Mouse (Mus musculus): Measurements from ENCODE around the gene Ccdc38. TPM values are rescaled to one million over a fixed set of nuclear protein-coding genes. Genes with fewer than 3 reads are reported as not detected.

The Ccdc38 gene
- not detected for total RNA-seq (2022)

- DNase-seq (ENCODE audit: low spot score in 2 of 2): no peak
Observed at GRCm38 (mm10) chr10:93540431-93541210, at the start of gene Ccdc38. Gene Ccdc38 (plus strand): TSS chr10:93540632.

DNA sequence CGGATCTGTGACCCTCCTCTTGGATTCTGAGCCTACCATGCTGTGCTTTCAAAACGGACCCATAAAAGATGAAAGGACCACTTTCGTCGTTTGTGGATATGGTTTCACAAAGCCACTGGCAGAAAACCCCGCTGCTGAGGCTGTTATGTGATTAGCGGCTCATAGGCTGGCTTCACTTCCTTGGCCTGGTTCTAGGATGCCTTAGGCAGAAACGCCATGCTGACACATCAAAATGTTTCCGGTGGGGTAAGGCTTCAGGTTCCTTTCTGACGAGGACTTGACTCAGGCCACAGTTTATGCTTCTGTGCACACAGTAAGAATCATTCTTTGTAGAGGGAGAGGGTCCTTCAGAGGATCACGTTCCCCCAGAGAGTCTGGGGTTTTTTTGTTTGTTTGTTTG, 39.6 kb upstream of the Ccdc38 start:
- DNase-seq (ENCODE audit: low spot score in 2 of 2): no peak

GRCm38 (mm10) chr10:93501346-93501745, 39.1 kb upstream of the Ccdc38 start:
- DNase-seq (ENCODE audit: low spot score in 2 of 2): no peak

- no peak for DNase-seq (ENCODE audit: low spot score in 2 of 2)
Observed at GRCm38 (mm10) chr10:93508383-93508970, 32.0 kb upstream of the Ccdc38 start.

GRCm38 (mm10) chr10:93509532-93510153, 30.8 kb upstream of the Ccdc38 start:
- no peak for DNase-seq (ENCODE audit: low spot score in 2 of 2)

DNA sequence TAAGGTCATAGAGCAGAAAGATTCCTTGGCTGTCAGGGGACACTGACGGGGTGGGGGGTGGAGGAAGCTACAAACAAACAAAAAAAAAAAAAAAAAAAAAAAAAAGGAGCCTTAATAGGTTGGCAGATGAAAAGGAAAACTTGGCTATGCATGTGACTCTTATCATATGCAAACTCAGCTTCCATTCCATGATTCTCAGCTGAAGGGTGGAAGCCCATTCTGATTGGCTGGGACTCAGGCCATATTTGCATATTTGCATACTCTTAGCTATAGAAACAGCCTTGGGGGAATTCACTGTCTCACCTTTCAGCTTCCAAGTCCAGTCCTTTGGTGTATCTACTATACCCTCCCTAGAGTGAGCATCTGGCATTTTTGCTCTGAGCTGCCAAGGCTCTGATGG, 25.0 kb upstream of the Ccdc38 start:
- DNase-seq (ENCODE audit: low spot score in 2 of 2): no peak

GRCm38 (mm10) chr10:93515927-93516326, 24.5 kb upstream of the Ccdc38 start:
- no peak for DNase-seq (ENCODE audit: low spot score in 2 of 2)

GRCm38 (mm10) chr10:93517754-93518153, 22.7 kb upstream of the Ccdc38 start:
- DNase-seq (ENCODE audit: low spot score in 2 of 2): no peak

GRCm38 (mm10) chr10:93518186-93518585, 22.2 kb upstream of the Ccdc38 start:
- DNase-seq (ENCODE audit: low spot score in 2 of 2): no peak

GRCm38 (mm10) chr10:93518620-93519019, 21.8 kb upstream of the Ccdc38 start:
- DNase-seq (ENCODE audit: low spot score in 2 of 2): no peak

DNA sequence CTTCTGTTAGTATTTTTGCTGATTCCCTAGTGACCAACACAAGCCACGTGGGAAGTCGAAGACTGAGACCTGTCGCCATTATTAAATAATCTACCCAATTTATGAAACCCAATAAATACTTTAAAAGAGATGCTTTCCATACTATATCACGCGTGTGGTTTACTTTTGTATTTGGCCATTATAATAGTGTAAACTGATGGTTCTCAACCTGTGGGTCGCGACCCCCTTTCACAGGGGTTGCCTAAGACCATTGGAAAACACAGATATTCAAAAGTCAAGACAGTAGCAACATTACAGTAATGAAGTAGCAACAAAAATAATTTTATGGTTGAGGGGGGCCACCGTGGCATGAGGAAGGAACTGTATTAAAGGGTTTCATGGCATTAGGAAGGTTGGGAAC, 21.3 kb upstream of the Ccdc38 start:
- no peak for DNase-seq (ENCODE audit: low spot score in 2 of 2)

- DNase-seq (ENCODE audit: low spot score in 2 of 2): no peak
Observed at GRCm38 (mm10) chr10:93519756-93520155, 20.7 kb upstream of the Ccdc38 start.

GRCm38 (mm10) chr10:93520994-93521393, 19.4 kb upstream of the Ccdc38 start:
- DNase-seq (ENCODE audit: low spot score in 2 of 2): no peak

- no peak for DNase-seq (ENCODE audit: low spot score in 2 of 2)
Observed at GRCm38 (mm10) chr10:93525329-93525728, 15.1 kb upstream of the Ccdc38 start.

DNA sequence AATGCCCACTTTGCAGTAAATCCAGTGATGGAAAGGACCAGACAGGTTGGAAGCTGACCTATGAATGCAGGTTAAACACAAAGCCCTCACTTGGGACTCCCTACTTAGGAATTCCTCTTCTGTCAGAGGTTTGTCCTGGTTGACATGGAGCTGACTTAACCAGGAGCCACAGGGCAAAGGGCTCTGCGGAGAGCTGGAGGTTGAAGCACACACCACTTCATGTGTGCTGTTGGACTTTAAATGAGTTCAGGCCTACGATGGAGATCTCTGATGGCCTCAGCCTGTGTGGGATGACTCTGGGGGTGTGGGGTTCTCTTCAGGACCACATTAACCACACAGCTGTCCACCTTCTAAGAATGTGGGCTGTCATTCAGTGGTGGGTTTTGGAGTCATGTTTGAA, 2.1 kb upstream of the Ccdc38 start:
- DNase-seq (ENCODE audit: low spot score in 2 of 2): no peak

DNA sequence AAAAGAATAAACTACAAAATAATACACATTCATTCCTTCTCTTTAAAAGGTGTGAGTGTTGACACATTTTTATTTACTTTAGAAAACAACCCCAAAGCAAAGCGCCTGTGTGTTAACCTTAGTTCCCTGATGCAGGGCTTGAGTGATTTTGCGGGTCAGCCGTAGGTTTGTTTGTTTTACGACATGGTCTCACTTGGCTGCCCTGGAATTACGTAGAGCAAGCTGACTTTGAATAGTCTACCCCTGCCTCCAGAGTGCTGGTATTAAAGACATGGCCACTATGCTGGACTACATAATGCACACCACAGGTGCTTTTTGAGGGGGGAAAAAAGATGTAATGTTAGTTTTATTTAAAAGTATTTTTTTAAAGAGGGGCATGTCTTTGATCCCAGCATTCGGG, 1.6 kb upstream of the Ccdc38 start:
- DNase-seq (ENCODE audit: low spot score in 2 of 2): no peak

GRCm38 (mm10) chr10:93539775-93540430, 529 bp upstream of the Ccdc38 start, which contains the start of gene Amdhd1:
Gene Amdhd1 (minus strand): TSS chr10:93540033.
- DNase-seq (ENCODE audit: low spot score in 2 of 2): peak; percentile 45 to 71

GRCm38 (mm10) chr10:93541585-93541984, 1.2 kb downstream of the Ccdc38 start:
- no peak for DNase-seq (ENCODE audit: low spot score in 2 of 2)

GRCm38 (mm10) chr10:93542356-93542755, 1.9 kb downstream of the Ccdc38 start:
- no peak for DNase-seq (ENCODE audit: low spot score in 2 of 2)

GRCm38 (mm10) chr10:93543176-93543575, 2.7 kb downstream of the Ccdc38 start:
- no peak for DNase-seq (ENCODE audit: low spot score in 2 of 2)

DNA sequence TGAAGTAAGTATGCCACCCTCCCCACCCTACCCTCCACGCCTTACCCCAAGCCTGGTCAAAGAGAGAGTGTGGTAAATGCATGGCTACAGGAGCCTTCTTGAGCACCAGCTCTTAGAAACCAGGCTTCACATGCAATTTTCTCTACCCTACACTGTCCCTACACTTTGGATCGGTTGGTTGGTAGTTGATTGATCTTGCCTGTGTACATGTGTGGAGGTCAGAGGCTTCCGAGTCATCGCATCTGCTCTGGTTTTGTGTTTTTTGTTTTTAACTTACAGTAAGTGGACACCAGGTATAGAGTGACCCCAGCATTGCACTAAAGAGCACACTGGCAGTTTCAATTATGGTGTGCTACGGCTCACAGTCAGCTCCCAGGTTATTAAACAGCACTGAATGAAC, 3.7 kb downstream of the Ccdc38 start:
- DNase-seq (ENCODE audit: low spot score in 2 of 2): no peak

DNA sequence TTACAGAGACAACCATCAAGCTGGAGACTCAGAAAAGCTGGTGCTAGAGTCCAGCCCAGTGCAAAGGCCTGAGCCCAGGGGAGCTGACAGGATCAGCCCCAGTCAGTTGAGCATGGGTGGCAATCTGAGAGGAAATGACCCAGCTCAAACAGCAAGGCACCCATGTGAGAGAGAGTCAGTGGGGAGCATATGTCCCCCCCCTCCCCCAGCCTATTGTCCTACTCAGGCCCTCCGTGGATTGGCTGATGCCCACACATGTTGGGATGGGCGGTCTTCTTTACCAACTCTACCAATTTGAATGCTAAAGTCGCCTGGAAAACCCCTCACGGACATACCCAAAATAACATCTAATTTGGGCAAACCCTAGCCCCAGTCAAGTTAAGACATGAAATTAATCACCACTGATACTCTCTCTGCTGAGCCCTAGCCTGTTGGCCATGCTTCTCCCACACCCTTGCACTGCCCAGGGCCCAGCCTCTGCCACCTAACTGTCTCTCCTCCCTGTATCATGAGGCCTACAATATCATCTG, 7.4 kb downstream of the Ccdc38 start:
- no peak for DNase-seq (ENCODE audit: low spot score in 2 of 2)
